8 mouse cellular contexts compared by ENCODE assay signal in genomic region chr3:87150056-87150688, GRCm38 (mm10). TPM values are rescaled to one million over a fixed set of nuclear protein-coding genes. Genes with fewer than 3 reads are reported as not detected.
A peak's percentile ranks its signal among the peaks of the same experiment; 100 is the strongest.
DNase-seq lines count a peak whose midpoint lies in the region; ATAC-seq and TF ChIP-seq lines count a peak whose summit lies in the region.

No protein-coding gene starts in this region.

- DNase-seq in heart, postnatal 25 days (ENCODE audit: low spot score), result no peak
- DNase-seq in ovary, adult 18-20 months (ENCODE audit: low spot score), result no peak
- no peak for DNase-seq in left cerebral cortex, adult 18-20 months (ENCODE audit: low spot score in 2 of 2)

- H3K27me3 ChIP-seq in heart, embryonic 15.5 days, result no peaks in the 10 kb centered on the region
- no peaks in the 10 kb centered on the region for H3K27me3 ChIP-seq in hindbrain, embryonic 16.5 days (replicated peaks; ENCODE audit: control insufficient read depth, insufficient read depth, low read length)
- H3K27me3 ChIP-seq in myocyte (ENCODE audit: control insufficient read depth, insufficient read depth, insufficient read length), result no peaks in the 10 kb centered on the region

- H3K4me2 ChIP-seq in heart, embryonic 15.5 days, result peak overlapping the region; percentile 37; the same call in 1 of the 2 replicates
- H3K4me2 ChIP-seq in hindbrain, embryonic 16.5 days (ENCODE audit: low read length), result no peak overlapping the region
- H3K4me2 ChIP-seq in myocyte (ENCODE audit: low read depth), result peak overlapping the region; percentile 97

- ATAC-seq in heart, embryonic 15.5 days (replicated peaks; ENCODE audit: insufficient number of reproducible peaks, insufficient read depth, low FRiP score, low read depth), result no peak
- ATAC-seq in hindbrain, embryonic 16.5 days, result no peak
- ATAC-seq in CD4-positive, CD25-positive, alpha-beta regulatory T cell, adult 4 months, result no peak

- no peak for TF ChIP-seq POLR2A in myocyte (IDR thresholded peaks at IDR 0.05; ENCODE audit: insufficient read length, low read depth)

- no peaks in the 10 kb centered on the region for H3K9me3 ChIP-seq in heart, embryonic 15.5 days (replicated peaks)
- H3K9me3 ChIP-seq in hindbrain, embryonic 16.5 days (ENCODE audit: control insufficient read depth, low read length), result no peaks in the 10 kb centered on the region

- peak overlapping the region; percentile 23; the same call in 1 of the 2 replicates for H3K9ac ChIP-seq in heart, embryonic 15.5 days
- peak overlapping the region; percentile 23; the same call in 1 of the 2 replicates for H3K9ac ChIP-seq in hindbrain, embryonic 16.5 days (ENCODE audit: low read depth, low read length)

- H3K36me3 ChIP-seq in heart, embryonic 15.5 days, result no peaks in the 10 kb centered on the region
- no peaks in the 10 kb centered on the region for H3K36me3 ChIP-seq in hindbrain, embryonic 16.5 days (ENCODE audit: control insufficient read depth, insufficient read depth, low read length)
- H3K36me3 ChIP-seq in myocyte (ENCODE audit: control insufficient read depth, insufficient read depth), result peaks cover 4% of the 10 kb centered on the region

- H3K79me2 ChIP-seq in myocyte (ENCODE audit: control insufficient read depth, insufficient read depth), result peaks cover 80% of the 10 kb centered on the region

- peak overlapping the region; percentile 92 for H3K27ac ChIP-seq in heart, embryonic 15.5 days
- peak overlapping the region; percentile 93 for H3K27ac ChIP-seq in brown adipose tissue, adult 24 weeks (replicated peaks; ENCODE audit: low read depth, low read length)
- H3K27ac ChIP-seq in hindbrain, embryonic 16.5 days (ENCODE audit: low read depth, low read length), result peak overlapping the region; percentile 49

- H3K4me3 ChIP-seq in heart, embryonic 15.5 days, result no peak overlapping the region
- no peak overlapping the region for H3K4me3 ChIP-seq in brown adipose tissue, adult 24 weeks (ENCODE audit: insufficient read depth, low read depth, low read length)
- no peak overlapping the region for H3K4me3 ChIP-seq in hindbrain, embryonic 16.5 days (ENCODE audit: low read length)
- H3K4me3 ChIP-seq in myocyte, result peak overlapping the region; percentile 1

- intact Hi-C loops in heart, postnatal 25 days (cut with DNase I), result no loop called here

- H3K4me1 ChIP-seq in heart, embryonic 15.5 days (replicated peaks), result peaks cover 65% of the 10 kb centered on the region
- H3K4me1 ChIP-seq in brown adipose tissue, adult 24 weeks (ENCODE audit: control insufficient read depth, insufficient read depth, insufficient read length, low read length), result peaks cover 28% of the 10 kb centered on the region
- H3K4me1 ChIP-seq in hindbrain, embryonic 16.5 days (ENCODE audit: control insufficient read depth, insufficient read depth, low read depth, low read length), result peaks cover 39% of the 10 kb centered on the region

- H3ac ChIP-seq in myocyte (ENCODE audit: control insufficient read depth, insufficient read length), result peak overlapping the region; percentile 3

- 17% methylated on average over 8 of the region's 8 CpGs for WGBS in heart, embryonic 15.5 days
- WGBS in hindbrain, embryonic 16.5 days, result 17% methylated on average over 8 of the region's 8 CpGs

TF ChIP-seq in myocyte, 11 proteins besides CTCF, POLR2A, EP300 and RAD21:
- no peak for TF ChIP-seq USF1 (IDR thresholded peaks at IDR 0.05; ENCODE audit: low read depth)
- TF ChIP-seq REST (IDR thresholded peaks at IDR 0.05; ENCODE audit: insufficient read depth, insufficient read length), result no peak
- no peak for TF ChIP-seq TCF3 (IDR thresholded peaks at IDR 0.05; ENCODE audit: insufficient read length, low read depth)
- TF ChIP-seq SRF (IDR thresholded peaks at IDR 0.05; ENCODE audit: control insufficient read depth, insufficient read length, low read depth), result no peak
- TF ChIP-seq E2F4 (IDR thresholded peaks at IDR 0.05; ENCODE audit: insufficient read depth), result no peak
- no peak for TF ChIP-seq MAX (IDR thresholded peaks at IDR 0.05; ENCODE audit: low read depth)
- no peak for TF ChIP-seq CEBPB (IDR thresholded peaks at IDR 0.05; ENCODE audit: insufficient read depth, poor library complexity, severe bottlenecking)
- no peak for TF ChIP-seq TCF12 (IDR thresholded peaks at IDR 0.05; ENCODE audit: insufficient read depth, poor library complexity, severe bottlenecking)
- no peak for TF ChIP-seq MYOG (IDR thresholded peaks at IDR 0.05; ENCODE audit: control insufficient read depth in 1 of 3, insufficient read depth in 1 of 3, insufficient read length in 2 of 3, low read depth in 2 of 3)
- TF ChIP-seq POLR2AphosphoS2 (IDR thresholded peaks at IDR 0.05; ENCODE audit: insufficient read length, low read depth), result no peak
- TF ChIP-seq MYOD1 (IDR thresholded peaks at IDR 0.05; ENCODE audit: control insufficient read depth in 1 of 3, insufficient read length in 2 of 3, low read depth in 2 of 3), result no peak
TF ChIP-seq in myocyte: peak in this region for 0.

RNA-seq across cellular contexts. Expression of gene Kirrel, which starts 24.4 kb away (rescaled TPM):
- polyA plus RNA-seq in heart, embryonic 15.5 days (2015; fragmentation: Nextera tagmentation; extraction: Ambion mirVana), result 9.0 and 13.1 TPM in 2 replicates
- total RNA-seq in heart, postnatal 25 days (2021), result 1 to 10 TPM; 7.1 to 8.4 TPM
- polyA plus RNA-seq in brown adipose tissue, adult 24 weeks (2012; ENCODE audit: insufficient read depth, insufficient read length, missing spikeins), result 3.5 and 4.8 TPM in 2 replicates
- 4.4 TPM in 2 replicates for polyA plus RNA-seq in hindbrain, embryonic 16.5 days (2015; fragmentation: Nextera tagmentation; extraction: Ambion mirVana)
- 20.7 TPM for polyA plus RNA-seq in myocyte (2012; fragmentation: generic; extraction: Trizol)
- 1 to 10 TPM; 3.9 to 4.2 TPM for total RNA-seq in left cerebral cortex, adult 18-20 months (2021)
- not detected for polyA plus RNA-seq in CD4-positive, CD25-positive, alpha-beta regulatory T cell, adult 4 months (2017; shearing (Covaris generic))
